Mouse (Mus musculus): ENCODE measurements around the gene Klk4.

Gene Klk4

DNA sequence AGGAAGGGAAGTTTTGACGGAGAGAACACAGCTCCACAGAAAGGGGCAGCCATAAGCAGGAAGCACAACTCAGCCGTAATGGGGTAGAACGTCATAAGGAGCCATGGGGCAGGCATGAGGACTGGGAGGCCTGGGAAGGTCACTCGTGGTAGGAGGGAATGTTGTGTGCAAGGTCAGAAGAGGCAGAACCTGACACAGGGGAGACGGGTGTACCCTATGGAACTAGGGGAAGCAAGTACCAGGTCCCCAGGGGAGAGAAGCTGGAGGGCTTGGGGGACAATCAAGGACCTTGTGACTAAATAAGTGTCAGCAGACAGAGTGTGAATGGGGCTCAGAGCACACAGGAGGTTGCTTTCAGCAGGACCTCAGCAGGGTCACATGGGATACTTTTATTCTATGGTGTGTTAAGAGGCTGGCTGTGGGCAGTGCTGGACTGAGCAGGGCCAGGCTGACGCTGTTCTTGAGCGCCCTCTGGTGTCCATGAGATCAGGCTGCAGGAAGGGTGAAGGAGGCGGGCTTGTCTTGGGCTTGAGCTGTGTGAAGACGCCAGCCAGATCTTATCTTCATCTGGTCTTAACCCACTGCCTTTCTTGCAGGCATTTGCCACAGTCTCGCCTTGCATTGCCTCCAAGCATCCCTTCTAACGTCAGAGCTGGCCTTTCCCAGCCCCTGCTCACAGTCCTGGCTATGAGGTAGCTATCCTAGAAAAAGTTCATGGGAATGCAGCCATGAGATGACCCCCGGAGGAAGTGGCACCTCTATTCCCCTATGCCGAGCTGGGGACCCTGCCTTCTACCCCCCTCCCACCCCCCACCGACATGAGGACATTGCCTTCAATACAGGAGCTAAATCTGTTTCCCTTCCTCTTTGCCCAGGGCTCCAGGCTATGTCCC is 38.8 kb downstream of the Klk4 start:
- in situ Hi-C loops (cut with MseI, MboI), result no loop called here

DNA sequence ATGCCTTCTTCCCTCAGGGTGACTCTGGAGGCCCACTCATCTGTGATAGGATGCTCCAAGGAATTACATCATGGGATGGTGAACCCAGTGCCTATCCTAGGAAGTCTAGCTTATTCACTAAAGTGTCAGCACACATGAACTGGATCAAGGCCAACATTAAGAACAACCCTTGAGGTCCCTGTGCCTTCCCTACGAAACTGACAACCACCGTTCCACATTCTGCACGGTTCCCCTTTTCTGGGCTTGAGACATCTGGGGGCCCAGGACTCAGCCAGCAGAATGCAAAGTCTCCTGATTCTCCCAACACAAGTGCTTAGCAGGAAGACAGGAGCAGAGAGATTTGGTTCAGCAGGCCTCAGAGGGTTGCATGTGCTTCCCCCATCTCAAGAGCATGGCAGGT is 39.6 kb downstream of the Klk4 start:
- in situ Hi-C loops (cut with MseI, MboI), result no loop called here

DNA sequence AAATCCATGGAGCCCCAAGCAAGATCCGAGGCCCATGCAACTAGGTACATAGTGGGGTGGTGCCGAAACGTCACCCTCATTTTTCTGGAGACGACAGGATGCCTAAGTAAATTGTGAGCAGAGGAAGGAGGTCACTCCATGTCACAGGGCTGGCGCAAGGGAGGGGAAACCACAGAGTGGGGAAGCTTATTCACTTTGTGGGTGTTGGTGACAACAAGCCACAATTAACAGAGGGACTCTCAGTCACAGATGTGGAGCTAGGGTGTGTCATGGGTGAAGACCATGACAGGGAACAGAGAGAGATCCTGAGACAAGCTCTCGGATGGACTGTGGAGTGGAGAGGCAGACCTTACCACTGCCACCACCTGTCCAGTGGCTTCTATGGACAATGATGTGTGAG is 40.1 kb downstream of the Klk4 start:
- in situ Hi-C loops (cut with MseI, MboI), result no loop called here

DNA sequence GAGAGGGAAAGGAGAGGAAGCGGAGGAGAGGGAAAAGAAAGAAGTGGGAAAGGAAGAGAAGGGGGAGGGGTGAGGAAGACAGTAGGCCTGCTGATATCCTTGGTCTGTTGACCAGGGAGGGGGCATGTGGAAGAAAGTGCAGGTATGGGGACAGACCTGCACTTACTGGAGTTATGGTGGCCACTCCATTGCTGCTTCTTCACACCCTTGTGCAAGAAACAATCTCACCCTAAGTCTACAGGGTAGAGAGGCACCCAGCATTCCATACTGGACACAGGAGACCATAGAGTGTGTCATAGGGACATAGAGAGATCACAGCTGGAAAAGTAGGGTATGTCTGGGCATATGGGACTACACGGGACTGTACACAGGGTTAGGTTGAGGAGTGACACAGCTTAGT is 41.0 kb downstream of the Klk4 start:
- in situ Hi-C loops (cut with MseI, MboI), result no loop called here

DNA sequence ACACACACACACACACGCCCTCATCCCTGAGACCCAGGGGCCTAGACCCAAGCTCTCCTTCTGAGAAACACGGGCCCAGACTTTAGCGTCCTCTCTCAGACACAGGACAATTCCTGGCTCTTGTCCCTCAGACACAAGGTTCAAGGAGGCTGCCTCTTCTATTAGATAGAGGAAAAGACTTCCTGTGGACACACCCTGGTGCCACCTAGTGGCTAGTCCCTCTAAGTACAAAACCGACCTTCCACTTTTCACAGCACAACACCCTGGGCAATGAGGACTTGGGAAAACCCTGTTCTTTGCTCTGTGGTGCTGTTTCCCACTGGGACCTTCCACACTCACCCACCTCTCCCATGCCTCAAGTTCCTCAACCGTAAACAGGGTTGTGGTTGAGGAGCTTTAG is 45.0 kb downstream of the Klk4 start:
- in situ Hi-C loops (cut with MseI, MboI), result no loop called here

DNA sequence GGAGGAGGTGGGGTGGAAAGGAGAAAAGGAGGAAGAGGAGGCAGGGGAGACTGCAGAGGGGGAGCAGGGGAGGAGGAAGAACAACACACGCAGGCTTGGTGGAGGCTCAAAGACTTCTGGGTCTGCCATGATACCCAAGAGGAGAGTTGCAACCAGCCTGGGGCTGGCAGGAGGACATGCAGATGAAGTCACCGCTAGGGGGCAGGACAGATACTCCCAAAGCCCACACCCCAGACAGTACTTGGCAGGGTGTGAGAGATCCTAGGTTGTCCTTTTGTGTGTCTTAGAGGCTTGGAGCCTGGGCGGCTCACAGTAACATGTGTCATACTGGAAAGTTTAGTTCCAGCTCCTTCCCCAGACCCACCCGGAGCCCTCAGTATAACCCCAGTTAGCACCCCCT is 47.6 kb downstream of the Klk4 start:
- in situ Hi-C loops (cut with MseI, MboI), result no loop called here

DNA sequence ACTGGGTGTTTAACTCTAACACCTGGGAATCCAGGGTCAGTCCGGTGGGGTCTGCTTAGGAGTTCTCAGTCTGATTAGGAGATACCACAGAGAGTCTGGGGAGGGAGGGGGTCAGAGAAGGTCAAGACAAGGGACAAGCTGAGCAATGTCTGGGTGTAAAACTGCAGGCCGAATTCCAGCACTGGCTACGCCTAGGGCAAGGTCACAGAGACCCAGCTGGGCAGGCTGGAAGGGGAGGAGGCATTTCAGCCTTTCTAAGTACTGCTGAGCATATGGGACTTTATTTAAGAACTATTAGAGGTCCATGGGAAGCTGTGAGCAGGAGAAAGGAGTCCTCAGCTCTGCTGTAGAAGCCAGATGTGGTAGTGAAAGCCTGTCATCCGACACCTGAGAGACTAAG is 51.4 kb downstream of the Klk4 start:
- in situ Hi-C loops (cut with MseI, MboI), result no loop called here

DNA sequence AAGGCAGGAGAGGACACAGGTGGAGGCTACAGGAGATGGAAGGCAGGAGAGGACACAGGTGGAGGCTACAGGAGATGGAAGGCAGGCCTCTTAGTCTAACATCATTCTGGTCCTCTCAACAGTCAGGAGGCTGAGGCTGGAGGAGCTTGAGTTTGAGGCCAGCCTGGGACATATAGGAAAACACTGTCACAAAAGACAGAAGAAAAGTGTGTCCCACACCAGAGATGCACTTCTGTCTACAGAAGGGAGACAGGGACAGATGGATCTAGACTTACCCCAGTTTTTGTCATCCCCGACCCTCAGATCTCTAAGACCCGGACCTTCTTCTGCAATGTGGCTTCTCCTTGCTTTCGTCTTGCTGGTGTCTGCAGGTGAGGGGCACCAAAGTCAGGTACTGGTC is 52.5 kb downstream of the Klk4 start, which contains the start of gene Klk15:
Klk15 (plus strand) TSS at position 301 of the 400 bp plus-strand sequence.
- in situ Hi-C loops (cut with MseI, MboI), result no loop called here

DNA sequence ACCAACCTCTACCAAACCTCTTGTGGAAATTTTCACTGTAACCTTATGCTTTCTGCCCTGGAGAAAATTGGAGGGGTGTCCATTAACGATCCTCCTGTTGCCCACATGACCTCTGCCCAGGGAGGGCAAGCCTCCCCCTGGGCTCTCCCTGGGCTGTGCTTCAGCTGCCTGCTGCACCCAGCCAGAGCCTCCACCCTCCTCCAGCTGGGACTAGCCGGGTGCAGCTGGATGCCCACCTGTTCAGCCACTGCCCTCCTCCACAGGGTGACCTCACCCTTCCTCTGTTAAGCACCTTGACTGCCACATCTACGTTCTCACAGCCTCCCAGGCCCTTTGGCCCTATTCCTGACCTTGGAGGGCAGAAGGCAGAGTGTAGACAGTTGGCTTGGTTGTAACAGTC is 53.8 kb downstream of the Klk4 start:
- in situ Hi-C loops (cut with MseI, MboI), result no loop called here

All from mouse trophoblast stem cell (cell line).